Mouse (Mus musculus) intestine, postnatal 0 days (tissue): Measurements from ENCODE around the gene Rgmb. TPM values are rescaled to one million over a fixed set of nuclear protein-coding genes. Genes with fewer than 3 reads are reported as not detected.

Experiments
- ATAC-seq: fragments of 200-750 bp; cut with Nextera tagmentation; 2 replicates; pipeline ENCODE4 v1.8.0; 2017; ENCODE audit warnings: mild to moderate bottlenecking, moderate TSS enrichment, moderate library complexity
- H3K27ac ChIP-seq: fragments of 300-500 bp; sonication (generic); 2 replicates; pipeline ENCODE4 v1.5.1; 2014; ENCODE audit warnings: mild to moderate bottlenecking, low read depth, low read length, moderate library complexity
- H3K27me3 ChIP-seq: fragments of 300-500 bp; sonication (generic); replicated peaks from 2 replicates; pipeline ENCODE4 v1.6.1; 2014; ENCODE audit warnings: low read length, mixed read lengths; ENCODE audit not compliant: control insufficient read depth, insufficient read depth
- H3K36me3 ChIP-seq: fragments of 300-500 bp; sonication (generic); 2 replicates; pipeline ENCODE4 v1.6.1; 2014; ENCODE audit warnings: mild to moderate bottlenecking, moderate library complexity; ENCODE audit not compliant: control insufficient read depth, insufficient read depth
- H3K4me1 ChIP-seq: fragments of 300-500 bp; sonication (generic); replicated peaks from 2 replicates; pipeline ENCODE4 v1.6.1; 2014; ENCODE audit warnings: antibody characterized with exemption, low read length, mixed read lengths; ENCODE audit not compliant: control insufficient read depth, insufficient read depth
- H3K4me2 ChIP-seq: fragments of 300-500 bp; sonication (generic); replicated peaks from 2 replicates; pipeline ENCODE4 v1.6.1; 2014; ENCODE audit warnings: low read depth, mild to moderate bottlenecking, moderate library complexity
- H3K4me3 ChIP-seq: fragments of 300-500 bp; sonication (generic); 2 replicates; pipeline ENCODE4 v1.5.1; 2014; ENCODE audit warnings: low read depth, low read length
- H3K9ac ChIP-seq: fragments of 300-500 bp; sonication (generic); 2 replicates; pipeline ENCODE4 v1.6.1; 2014; ENCODE audit warnings: mild to moderate bottlenecking, low read depth, low read length
- H3K9me3 ChIP-seq: fragments of 300-500 bp; sonication (generic); 2 replicates; pipeline ENCODE4 v1.6.1; 2016; ENCODE audit warnings: mixed run types; ENCODE audit not compliant: control insufficient read depth
- CTCF ChIP-seq: sonication (generic); IDR thresholded peaks from 2 replicates; pipeline ENCODE4 v1.5.1; 2016; ENCODE audit warnings: low read depth, mild to moderate bottlenecking, control low read depth, antibody characterized with exemption, moderate library complexity
- WGBS: fragments of 180-500 bp; shearing (Covaris S2); extraction: QIAGEN DNeasy Blood & Tissue Kit; methylation state at CpG from one replicate; pipeline ENCODE4 v1.1.7; 2014; 5-methylcytosine and 5-hydroxymethylcytosine counted together
- polyA plus RNA-seq: library from polyadenylated mRNA; unstranded; fragments of >200 nt; fragmentation: Nextera tagmentation; extraction: Ambion mirVana; gene quantifications from 2 replicates; pipeline ENCODE4 v1.2.1, GENCODE M21; 2015

Rgmb gene
- polyA plus RNA-seq, 1 experiment from 2014 or later = 27.7 TPM

GRCm38 (mm10) chr17:15850544-15850943, 19.7 kb upstream of the Rgmb start:
- H3K27ac ChIP-seq = no peak overlapping the region
- 69% methylated on average over 3 of the region's 3 CpGs for WGBS
- TF ChIP-seq CTCF = no peak
- H3K27me3 ChIP-seq = no peaks in the 10 kb centered on the region
- H3K4me3 ChIP-seq = no peak overlapping the region
- no peaks in the 10 kb centered on the region for H3K4me1 ChIP-seq
- H3K36me3 ChIP-seq = no peaks in the 10 kb centered on the region
- no peaks in the 10 kb centered on the region for H3K9me3 ChIP-seq
- no peak for ATAC-seq
- H3K4me2 ChIP-seq = no peak overlapping the region
- H3K9ac ChIP-seq = no peak overlapping the region

GRCm38 (mm10) chr17:15841425-15841824, 10.6 kb upstream of the Rgmb start:
- no peaks in the 10 kb centered on the region for H3K4me1 ChIP-seq
- WGBS = 84% methylated on average over 2 of the region's 2 CpGs
- H3K4me2 ChIP-seq = no peak overlapping the region
- TF ChIP-seq CTCF = no peak
- H3K27ac ChIP-seq = no peak overlapping the region
- H3K36me3 ChIP-seq = no peaks in the 10 kb centered on the region
- no peak for ATAC-seq
- no peak overlapping the region for H3K4me3 ChIP-seq
- no peak overlapping the region for H3K9ac ChIP-seq
- H3K27me3 ChIP-seq = no peaks in the 10 kb centered on the region
- H3K9me3 ChIP-seq = no peaks in the 10 kb centered on the region

DNA sequence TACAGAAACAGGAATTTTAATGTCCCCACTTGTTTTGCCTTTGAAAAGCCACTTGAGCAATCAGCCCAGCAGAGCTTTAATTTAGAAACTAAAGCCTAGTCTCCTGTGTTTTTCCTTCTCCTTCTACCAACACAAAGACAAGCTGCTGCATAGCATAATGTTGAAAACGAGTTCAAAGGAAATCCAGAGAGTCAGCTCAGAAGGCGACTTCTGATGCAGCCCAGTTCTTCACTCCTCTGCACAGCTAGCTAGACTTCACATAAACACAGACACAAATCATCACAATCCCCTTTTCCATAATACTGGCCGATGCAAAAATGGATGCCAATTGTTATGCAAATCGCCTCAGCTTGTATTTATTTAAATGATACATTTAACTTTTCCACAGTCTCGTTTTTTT, 1.6 kb upstream of the Rgmb start:
- Histone ChIP-seq H3K4me3 (no peak overlapping the region), H3K4me1 (no peaks in the 10 kb centered on the region; the same call in 1 of the 2 replicates), H3K9ac (no peak overlapping the region), H3K27ac (no peak overlapping the region), H3K27me3 (no peaks in the 10 kb centered on the region), H3K4me2 (no peak overlapping the region), H3K9me3 (no peaks in the 10 kb centered on the region), H3K36me3 (no peaks in the 10 kb centered on the region)
- 49% methylated on average over 5 of the region's 5 CpGs for WGBS
- ATAC-seq = no peak
- TF ChIP-seq CTCF = no peak

- peak; percentile 76 for TF ChIP-seq CTCF
- no peak for ATAC-seq
- Histone ChIP-seq H3K9me3 (no peaks in the 10 kb centered on the region), H3K27ac (no peak overlapping the region), H3K4me2 (no peak overlapping the region), H3K36me3 (no peaks in the 10 kb centered on the region), H3K27me3 (no peaks in the 10 kb centered on the region), H3K4me1 (no peaks in the 10 kb centered on the region; the same call in 1 of the 2 replicates), H3K9ac (no peak overlapping the region), H3K4me3 (no peak overlapping the region)
- WGBS = 17% methylated on average over 8 of the region's 8 CpGs
Measured at GRCm38 (mm10) chr17:15831810-15832209, 971 bp upstream of the Rgmb start.

DNA sequence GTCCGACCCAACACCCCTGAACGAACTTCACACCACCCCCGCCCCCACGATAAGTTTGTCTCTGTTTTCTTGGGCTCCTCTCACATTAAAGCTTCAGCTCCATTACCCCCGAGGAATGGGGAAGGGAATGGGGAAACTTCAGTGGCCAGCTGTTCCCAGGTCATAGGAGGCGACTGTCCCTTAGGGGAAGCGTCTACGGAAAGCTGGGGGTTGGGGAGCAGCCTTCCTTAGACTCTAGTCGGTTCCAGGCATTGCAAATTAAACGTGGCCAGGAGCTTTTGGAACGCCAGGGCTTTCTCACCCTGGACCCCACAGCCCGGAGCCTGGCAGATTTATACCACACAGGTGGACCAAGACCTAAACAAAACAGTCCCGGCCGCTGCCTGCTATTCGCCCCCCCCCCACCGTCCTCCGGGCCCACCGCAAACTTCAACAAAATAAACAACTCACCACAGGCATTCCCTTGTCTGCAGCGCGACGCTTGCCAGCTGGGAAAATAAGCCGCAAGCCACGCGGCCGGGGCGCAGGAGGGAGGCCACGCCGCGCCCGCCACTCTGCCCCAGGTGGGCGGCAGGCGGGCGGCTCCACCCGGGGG, 571 bp downstream of the Rgmb start:
- H3K4me1 ChIP-seq = no peaks in the 10 kb centered on the region; the same call in 1 of the 2 replicates
- no peaks in the 10 kb centered on the region for H3K36me3 ChIP-seq
- peak overlapping the region; percentile 96 for H3K4me2 ChIP-seq
- no peaks in the 10 kb centered on the region for H3K9me3 ChIP-seq
- WGBS = 1% methylated on average over 34 of the region's 34 CpGs
- peak overlapping the region; percentile 74 for H3K27ac ChIP-seq
- no peak for ATAC-seq
- H3K4me3 ChIP-seq = peak overlapping the region; percentile 61
- H3K9ac ChIP-seq = peak overlapping the region; percentile 58
- no peaks in the 10 kb centered on the region for H3K27me3 ChIP-seq
- no peak for TF ChIP-seq CTCF

DNA sequence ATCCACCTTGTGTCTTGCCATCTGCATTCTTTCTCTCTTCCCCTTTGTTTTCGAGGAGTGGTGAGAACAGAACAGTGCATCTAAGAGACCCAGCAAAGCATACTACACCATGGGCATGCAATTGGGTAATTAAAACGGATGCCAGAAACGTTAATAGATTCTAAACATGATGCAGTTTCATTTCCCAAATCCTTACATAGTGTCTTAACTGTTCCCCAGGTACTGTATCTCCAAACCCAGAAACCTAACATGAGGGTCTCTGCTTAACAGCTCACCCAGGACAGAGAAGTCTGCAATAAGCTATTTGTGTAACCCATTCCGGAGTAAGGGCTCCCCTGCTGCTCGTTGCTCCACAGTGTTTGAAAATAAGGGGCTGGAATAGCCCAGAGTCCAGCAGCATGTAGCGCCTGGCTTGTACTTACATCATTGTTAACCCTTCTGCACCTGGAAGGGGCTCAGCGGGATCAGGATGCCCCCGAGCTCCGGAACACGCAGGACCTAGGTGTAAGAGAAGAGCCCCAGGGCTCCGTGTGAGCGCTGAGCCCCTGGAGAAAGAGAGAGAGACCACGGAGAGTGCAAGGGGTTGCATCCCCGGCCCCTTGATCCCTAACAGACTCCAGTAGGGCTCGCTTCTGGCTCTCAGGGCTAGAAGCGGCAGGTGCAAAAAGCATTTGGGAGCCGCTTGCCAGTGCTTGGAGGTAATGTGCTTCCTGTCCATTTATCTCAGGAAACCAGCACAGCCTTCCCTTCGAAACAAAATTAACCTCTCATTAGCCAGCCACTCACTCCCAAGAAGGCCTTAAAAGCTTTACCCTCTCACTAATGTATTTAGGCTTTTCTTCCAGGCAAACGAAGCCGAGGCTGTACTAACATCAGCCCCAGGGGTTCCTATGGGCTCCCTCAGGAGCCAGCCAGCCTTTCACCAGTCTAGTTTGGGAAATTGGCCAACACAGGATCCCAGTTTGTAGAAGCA, 1.4 kb downstream of the Rgmb start:
- H3K4me3 ChIP-seq = peak overlapping the region; percentile 61
- WGBS = 8% methylated on average over 20 of the region's 20 CpGs
- peak overlapping the region; percentile 58; the same call in 1 of the 2 replicates for H3K9ac ChIP-seq
- no peak for ATAC-seq
- TF ChIP-seq CTCF = peak; percentile 18; the same call in 1 of the 2 replicates
- H3K27me3 ChIP-seq = no peaks in the 10 kb centered on the region
- no peaks in the 10 kb centered on the region for H3K9me3 ChIP-seq
- H3K36me3 ChIP-seq = no peaks in the 10 kb centered on the region
- H3K27ac ChIP-seq = peak overlapping the region; percentile 74
- H3K4me1 ChIP-seq = no peaks in the 10 kb centered on the region; the same call in 1 of the 2 replicates
- peak overlapping the region; percentile 96 for H3K4me2 ChIP-seq
